Mouse (Mus musculus) lung, postnatal 14 days (tissue): ENCODE data around the gene Gimap5.

Experiments
- DNase-seq: peaks from one replicate; pipeline ENCODE4 v3.0.0; 2021

Gene Gimap5

GRCm38 (mm10) chr6:48745959-48746889, at the start of gene Gimap5:
Gene Gimap5 (plus strand): TSS chr6:48746197.
- peak; percentile 59 for DNase-seq

- no peak for DNase-seq
Measured at GRCm38 (mm10) chr6:48696830-48697554, 49.0 kb upstream of the Gimap5 start.

- no peak for DNase-seq
Measured at GRCm38 (mm10) chr6:48697555-48697930, 48.5 kb upstream of the Gimap5 start.

- DNase-seq: no peak
Measured at GRCm38 (mm10) chr6:48698066-48698856, 47.7 kb upstream of the Gimap5 start.

GRCm38 (mm10) chr6:48698888-48699287, 47.1 kb upstream of the Gimap5 start:
- no peak for DNase-seq

GRCm38 (mm10) chr6:48700251-48701075, 45.5 kb upstream of the Gimap5 start:
- DNase-seq: no peak

- no peak for DNase-seq
Measured at GRCm38 (mm10) chr6:48702146-48702545, 43.9 kb upstream of the Gimap5 start.

GRCm38 (mm10) chr6:48702601-48703000, 43.4 kb upstream of the Gimap5 start:
- DNase-seq: no peak

GRCm38 (mm10) chr6:48704146-48704545, 41.9 kb upstream of the Gimap5 start:
- DNase-seq: no peak

GRCm38 (mm10) chr6:48706130-48706529, 39.9 kb upstream of the Gimap5 start:
- no peak for DNase-seq

GRCm38 (mm10) chr6:48718455-48718854, 27.5 kb upstream of the Gimap5 start, which contains the start of the genes Gm28053 and Gimap7:
Gene Gm28053 (plus strand): TSS chr6:48718607.
Gene Gimap7 (plus strand): TSS chr6:48718621.
- DNase-seq: no peak

- no peak for DNase-seq
Measured at GRCm38 (mm10) chr6:48720326-48720725, 25.7 kb upstream of the Gimap5 start.

GRCm38 (mm10) chr6:48723468-48723867, 22.5 kb upstream of the Gimap5 start:
- no peak for DNase-seq

GRCm38 (mm10) chr6:48725476-48725875, 20.5 kb upstream of the Gimap5 start:
- peak; percentile 78 for DNase-seq

- no peak for DNase-seq
Measured at GRCm38 (mm10) chr6:48727761-48728160, 18.2 kb upstream of the Gimap5 start.

- DNase-seq: no peak
Measured at GRCm38 (mm10) chr6:48732864-48733304, 13.1 kb upstream of the Gimap5 start.

- no peak for DNase-seq
Measured at GRCm38 (mm10) chr6:48733660-48734059, 12.3 kb upstream of the Gimap5 start.

- DNase-seq: no peak
Measured at GRCm38 (mm10) chr6:48737053-48737452, 8.9 kb upstream of the Gimap5 start.

GRCm38 (mm10) chr6:48737688-48738087, 8.3 kb upstream of the Gimap5 start:
- DNase-seq: no peak

- peak; percentile 61 for DNase-seq
Measured at GRCm38 (mm10) chr6:48738961-48739779, 6.8 kb upstream of the Gimap5 start, which contains the start of gene Gimap1. Gene Gimap1 (plus strand): TSS chr6:48739054.

GRCm38 (mm10) chr6:48739780-48740055, 6.3 kb upstream of the Gimap5 start:
- DNase-seq: no peak
